Mouse (Mus musculus) intestine, postnatal 0 days (tissue): ENCODE data around the gene Cd274. TPM values are rescaled to one million over a fixed set of nuclear protein-coding genes. Genes with fewer than 3 reads are reported as not detected.
A peak's percentile ranks its signal among the peaks of the same experiment; 100 is the strongest.

Source experiments
- ATAC-seq: fragments of 200-750 bp; cut with Nextera tagmentation; 2 replicates; pipeline ENCODE4 v1.8.0; 2017; ENCODE audit warnings: mild to moderate bottlenecking, moderate TSS enrichment, moderate library complexity
- H3K27ac ChIP-seq: fragments of 300-500 bp; sonication (generic); 2 replicates; pipeline ENCODE4 v1.5.1; 2014; ENCODE audit warnings: mild to moderate bottlenecking, low read depth, low read length, moderate library complexity
- H3K27me3 ChIP-seq: fragments of 300-500 bp; sonication (generic); replicated peaks from 2 replicates; pipeline ENCODE4 v1.6.1; 2014; ENCODE audit warnings: low read length, mixed read lengths; ENCODE audit not compliant: control insufficient read depth, insufficient read depth
- H3K36me3 ChIP-seq: fragments of 300-500 bp; sonication (generic); 2 replicates; pipeline ENCODE4 v1.6.1; 2014; ENCODE audit warnings: mild to moderate bottlenecking, moderate library complexity; ENCODE audit not compliant: control insufficient read depth, insufficient read depth
- H3K4me1 ChIP-seq: fragments of 300-500 bp; sonication (generic); replicated peaks from 2 replicates; pipeline ENCODE4 v1.6.1; 2014; ENCODE audit warnings: antibody characterized with exemption, low read length, mixed read lengths; ENCODE audit not compliant: control insufficient read depth, insufficient read depth
- H3K4me2 ChIP-seq: fragments of 300-500 bp; sonication (generic); replicated peaks from 2 replicates; pipeline ENCODE4 v1.6.1; 2014; ENCODE audit warnings: low read depth, mild to moderate bottlenecking, moderate library complexity
- H3K4me3 ChIP-seq: fragments of 300-500 bp; sonication (generic); 2 replicates; pipeline ENCODE4 v1.5.1; 2014; ENCODE audit warnings: low read depth, low read length
- H3K9ac ChIP-seq: fragments of 300-500 bp; sonication (generic); 2 replicates; pipeline ENCODE4 v1.6.1; 2014; ENCODE audit warnings: mild to moderate bottlenecking, low read depth, low read length
- H3K9me3 ChIP-seq: fragments of 300-500 bp; sonication (generic); 2 replicates; pipeline ENCODE4 v1.6.1; 2016; ENCODE audit warnings: mixed run types; ENCODE audit not compliant: control insufficient read depth
- CTCF ChIP-seq: sonication (generic); IDR thresholded peaks from 2 replicates; pipeline ENCODE4 v1.5.1; 2016; ENCODE audit warnings: low read depth, mild to moderate bottlenecking, control low read depth, antibody characterized with exemption, moderate library complexity
- WGBS: fragments of 180-500 bp; shearing (Covaris S2); extraction: QIAGEN DNeasy Blood & Tissue Kit; methylation state at CpG from one replicate; pipeline ENCODE4 v1.1.7; 2014; 5-methylcytosine and 5-hydroxymethylcytosine counted together
- polyA plus RNA-seq: library from polyadenylated mRNA; unstranded; fragments of >200 nt; fragmentation: Nextera tagmentation; extraction: Ambion mirVana; gene quantifications from 2 replicates; pipeline ENCODE4 v1.2.1, GENCODE M21; 2015

Cd274 gene
- polyA plus RNA-seq, 1 experiment from 2014 or later, result 0.30 TPM

GRCm38 (mm10) chr19:29326822-29327552 is 40.3 kb upstream of the Cd274 start:
- no peak overlapping the region for H3K27ac ChIP-seq
- H3K36me3 ChIP-seq, result no peaks in the 10 kb centered on the region
- H3K9ac ChIP-seq, result no peak overlapping the region
- H3K4me3 ChIP-seq, result no peak overlapping the region
- no peaks in the 10 kb centered on the region for H3K27me3 ChIP-seq
- ATAC-seq, result no peak
- no peak for TF ChIP-seq CTCF
- H3K9me3 ChIP-seq, result no peaks in the 10 kb centered on the region
- no peak overlapping the region for H3K4me2 ChIP-seq
- H3K4me1 ChIP-seq, result 0 out of 2 replicates have a peak, but pooled peaks cover 5% of the 10 kb centered on the region
- WGBS, result 82% methylated on average over 13 of the region's 13 CpGs

- no peak for TF ChIP-seq CTCF
- H3K36me3 ChIP-seq, result no peaks in the 10 kb centered on the region
- H3K27me3 ChIP-seq, result peaks cover 15% of the 10 kb centered on the region; the same call in 1 of the 2 replicates
- H3K4me3 ChIP-seq, result peak within 1 kb of the TSS; percentile 35
- H3K9me3 ChIP-seq, result no peaks in the 10 kb centered on the region
- no peak for ATAC-seq
- H3K4me2 ChIP-seq, result peak within 1 kb of the TSS; percentile 63
- 0 out of 2 replicates have a peak within 1 kb of the TSS, but pooled peaks have one; percentile 17 for H3K9ac ChIP-seq
- no peak within 1 kb of the TSS for H3K27ac ChIP-seq
- WGBS, result 6% methylated on average over 23 of the region's 23 CpGs
- H3K4me1 ChIP-seq, result no peaks in the 10 kb centered on the region
Measured at GRCm38 (mm10) chr19:29334068-29334745, 33.0 kb upstream of the Cd274 start, which contains the start of gene Rln1. Rln1 (minus strand) TSS chr19:29334670.

- Histone ChIP-seq H3K27me3 (peaks cover 15% of the 10 kb centered on the region; the same call in 1 of the 2 replicates), H3K9me3 (no peaks in the 10 kb centered on the region), H3K4me1 (no peaks in the 10 kb centered on the region), H3K27ac (no peak overlapping the region), H3K36me3 (no peaks in the 10 kb centered on the region), H3K9ac (no peak overlapping the region), H3K4me2 (no peak overlapping the region), H3K4me3 (no peak overlapping the region)
- ATAC-seq, result no peak
- no peak for TF ChIP-seq CTCF
- WGBS, result 91% methylated on average over 2 of the region's 2 CpGs
Measured at GRCm38 (mm10) chr19:29336624-29337023, 30.6 kb upstream of the Cd274 start.

GRCm38 (mm10) chr19:29341029-29341428 is 26.2 kb upstream of the Cd274 start:
- Histone ChIP-seq H3K4me3 (no peak overlapping the region), H3K9me3 (no peaks in the 10 kb centered on the region), H3K27ac (no peak overlapping the region), H3K27me3 (no peaks in the 10 kb centered on the region), H3K36me3 (no peaks in the 10 kb centered on the region), H3K4me1 (no peaks in the 10 kb centered on the region), H3K4me2 (no peak overlapping the region), H3K9ac (no peak overlapping the region)
- no peak for TF ChIP-seq CTCF
- WGBS, result 80% methylated on average over 4 of the region's 4 CpGs
- no peak for ATAC-seq

GRCm38 (mm10) chr19:29342281-29342680 is 25.0 kb upstream of the Cd274 start:
- Histone ChIP-seq H3K27ac (no peak overlapping the region), H3K9ac (no peak overlapping the region), H3K9me3 (no peaks in the 10 kb centered on the region), H3K36me3 (no peaks in the 10 kb centered on the region), H3K4me3 (no peak overlapping the region), H3K4me2 (no peak overlapping the region), H3K27me3 (no peaks in the 10 kb centered on the region), H3K4me1 (no peaks in the 10 kb centered on the region)
- no peak for ATAC-seq
- TF ChIP-seq CTCF, result no peak
- WGBS, result 76% methylated on average over 6 of the region's 6 CpGs

- no peak for ATAC-seq
- Histone ChIP-seq H3K9ac (no peak overlapping the region), H3K4me1 (no peaks in the 10 kb centered on the region), H3K4me2 (no peak overlapping the region), H3K4me3 (no peak overlapping the region), H3K27me3 (no peaks in the 10 kb centered on the region), H3K9me3 (no peaks in the 10 kb centered on the region), H3K36me3 (peaks cover 7% of the 10 kb centered on the region), H3K27ac (no peak overlapping the region)
- no peak for TF ChIP-seq CTCF
Measured at GRCm38 (mm10) chr19:29344868-29345267, 22.4 kb upstream of the Cd274 start.
